10 mouse cellular contexts compared by ENCODE assay signal in the genomic region with DNA sequence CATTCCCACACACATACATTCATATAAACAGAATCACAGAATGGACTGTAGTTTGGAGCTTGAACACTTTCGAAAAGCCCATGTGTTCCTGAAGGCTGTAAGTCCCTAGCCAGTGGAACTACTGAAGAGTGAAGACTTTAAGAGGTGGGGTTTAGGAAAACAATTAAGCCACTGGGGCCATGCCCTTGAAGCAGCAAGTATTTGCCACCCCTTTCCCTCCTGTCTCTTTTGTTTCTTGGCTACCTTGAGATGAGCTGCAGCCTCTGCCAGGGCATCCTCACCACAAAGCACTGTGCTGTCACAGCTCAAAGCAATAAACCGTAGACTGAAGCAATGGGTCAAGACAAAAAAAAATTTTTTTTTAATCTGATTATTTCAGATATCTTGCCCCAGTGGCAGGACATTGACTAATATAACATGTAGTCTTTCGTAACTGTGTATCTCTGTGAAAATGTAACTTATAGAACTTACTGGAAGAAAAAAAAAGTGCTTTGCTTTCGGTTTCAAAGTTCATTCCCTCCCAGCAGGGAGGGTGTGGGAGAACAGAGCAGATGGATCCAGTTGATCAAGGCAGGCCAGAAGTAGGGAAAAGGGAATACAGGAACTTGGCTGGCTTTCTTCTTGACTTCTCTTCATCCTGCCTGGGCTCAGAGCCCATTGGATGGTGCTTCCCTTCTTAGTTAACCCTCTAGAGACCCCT. TPM values are rescaled to one million over a fixed set of nuclear protein-coding genes. Genes with fewer than 3 reads are reported as not detected.
A peak's percentile ranks its signal among the peaks of the same experiment; 100 is the strongest.
DNase-seq lines count a peak whose midpoint lies in the region; ATAC-seq and TF ChIP-seq lines count a peak whose summit lies in the region.
"Had no signal": no experiment of that assay in that cellular context is flagged by ENCODE, and none has a peak within 500 bp of the region (broad histone marks: within the 10 kb centered on the region; RNA-seq: fewer than 3 reads in every experiment).

No protein-coding gene starts in this region.

- intact Hi-C loops in heart, adult 2 months (cut with DNase I): no loop called here
- intact Hi-C loops in heart, postnatal 14 days (cut with DNase I): no loop called here

- no peak for ATAC-seq in heart, embryonic 11.5 days (replicated peaks; ENCODE audit: insufficient number of reproducible peaks, low FRiP score, low TSS enrichment)
- peak; percentile 91 for ATAC-seq in lung, embryonic 16.5 days (ENCODE audit: low read depth)

- peak overlapping the region; percentile 53 for H3K27ac ChIP-seq in heart, adult 2 months
- no peak overlapping the region for H3K27ac ChIP-seq in heart, embryonic 11.5 days (ENCODE audit: low read depth, low read length)
- peak overlapping the region; percentile 69 for H3K27ac ChIP-seq in lung, embryonic 16.5 days (ENCODE audit: low read length)

- WGBS in heart, adult 2 months: 51% methylated on average over 4 of the region's 4 CpGs
- WGBS in heart, embryonic 11.5 days (ENCODE audit: insufficient replicate concordance): 69% methylated on average over 4 of the region's 4 CpGs
- WGBS in lung, embryonic 16.5 days: 48% methylated on average over 4 of the region's 4 CpGs

- H3K4me2 ChIP-seq in heart, embryonic 11.5 days: no peak overlapping the region
- H3K4me2 ChIP-seq in lung, embryonic 16.5 days (ENCODE audit: low read depth, low read length): no peak overlapping the region

- TF ChIP-seq CTCF in heart, adult 2 months (IDR thresholded peaks at IDR 0.05): no peak

- no peak overlapping the region for H3K9ac ChIP-seq in heart, adult 2 months (ENCODE audit: low read depth, low read length)
- no peak overlapping the region for H3K9ac ChIP-seq in heart, embryonic 11.5 days (ENCODE audit: low read depth, low read length)
- H3K9ac ChIP-seq in lung, embryonic 16.5 days (ENCODE audit: low read length): no peak overlapping the region

- TF ChIP-seq POLR2A in heart, adult 2 months (IDR thresholded peaks at IDR 0.05; ENCODE audit: insufficient read depth, low read depth, low read length): no peak

- DNase-seq in heart, adult 2 months: peak; percentile 22 to 41
- DNase-seq in ZHBTc4 (ENCODE audit: low read depth, low spot score): peak; percentile 22
- DNase-seq in heart, postnatal 14 days: peak; percentile 23 to 53
- DNase-seq in frontal cortex, postnatal 25 days (ENCODE audit: low spot score in 2 of 2): no peak
- DNase-seq in embryo, embryonic 10.5 days (ENCODE audit: low spot score): no peak
- no peak for DNase-seq in layer of hippocampus, postnatal 25 days (ENCODE audit: extremely low spot score in 1 of 2, low spot score in 1 of 2)
- DNase-seq: cerebellum, adult 9-11 months; thymus, postnatal 14 days had no signal

- H3K79me2 ChIP-seq in heart, adult 2 months (replicated peaks; ENCODE audit: control insufficient read depth, insufficient read depth, low read length): no peaks in the 10 kb centered on the region

- H3K4me1 ChIP-seq in heart, adult 2 months (ENCODE audit: control insufficient read depth, insufficient read depth, low read length): peaks cover 1% of the 10 kb centered on the region; the same call in 1 of the 2 replicates
- H3K4me1 ChIP-seq in heart, embryonic 11.5 days (ENCODE audit: control insufficient read depth, insufficient read depth, low read length): no peaks in the 10 kb centered on the region
- peaks cover 7% of the 10 kb centered on the region; the same call in 1 of the 2 replicates for H3K4me1 ChIP-seq in lung, embryonic 16.5 days (replicated peaks; ENCODE audit: control insufficient read depth, insufficient read depth, low read length)

- H3K27me3 ChIP-seq in heart, adult 2 months (ENCODE audit: control insufficient read depth, insufficient read depth, low read length): no peaks in the 10 kb centered on the region
- no peaks in the 10 kb centered on the region for H3K27me3 ChIP-seq in heart, embryonic 11.5 days (ENCODE audit: control insufficient read depth, insufficient read depth, low read length)
- no peaks in the 10 kb centered on the region for H3K27me3 ChIP-seq in lung, embryonic 16.5 days (ENCODE audit: control insufficient read depth, insufficient read depth, low read depth, low read length)

- no peak for TF ChIP-seq EP300 in heart, adult 2 months (IDR thresholded peaks at IDR 0.05; ENCODE audit: insufficient read depth, low read depth, low read length)

- H3K9me3 ChIP-seq in heart, embryonic 11.5 days (replicated peaks; ENCODE audit: control insufficient read depth, low read length): no peaks in the 10 kb centered on the region
- H3K9me3 ChIP-seq in lung, embryonic 16.5 days (ENCODE audit: control insufficient read depth, low read length): no peaks in the 10 kb centered on the region

- no peaks in the 10 kb centered on the region for H3K36me3 ChIP-seq in heart, adult 2 months (ENCODE audit: control insufficient read depth, insufficient read depth, low read length)
- no peaks in the 10 kb centered on the region for H3K36me3 ChIP-seq in heart, embryonic 11.5 days (ENCODE audit: control insufficient read depth, insufficient read depth, low read length)
- H3K36me3 ChIP-seq in lung, embryonic 16.5 days (ENCODE audit: control insufficient read depth, insufficient read depth, low read length): no peaks in the 10 kb centered on the region

- no peak overlapping the region for H3K4me3 ChIP-seq in heart, adult 2 months
- H3K4me3 ChIP-seq in heart, embryonic 11.5 days (ENCODE audit: low read depth, low read length): no peak overlapping the region
- no peak overlapping the region for H3K4me3 ChIP-seq in lung, embryonic 16.5 days (ENCODE audit: low read length)

RNA-seq across cellular contexts. Expression of gene Hibadh, which starts 35.2 kb away (rescaled TPM):
- 100 to 1,000 TPM; 218 to 263 TPM for total RNA-seq in heart, adult 2 months (2021)
- 170 and 260 TPM in 2 replicates for polyA plus RNA-seq in heart, adult 2 months (2012; rRNA removed)
- polyA plus RNA-seq in heart, embryonic 11.5 days (2014; fragmentation: Nextera tagmentation; extraction: Ambion mirVana): 86.9 and 93.0 TPM in 2 replicates
- 100 to 1,000 TPM; 188 to 192 TPM for total RNA-seq in heart, postnatal 14 days (2021)
- polyA plus RNA-seq in lung, embryonic 16.5 days (2015; fragmentation: Nextera tagmentation; extraction: Ambion mirVana): 107 and 111 TPM in 2 replicates
- total RNA-seq in layer of hippocampus, postnatal 25 days (2021): 10 to 100 TPM; 42.1 to 45.7 TPM

RNA-seq across cellular contexts. Expression of gene Tax1bp1, which starts 38.2 kb away (rescaled TPM):
- total RNA-seq in heart, adult 2 months (2021): 100 to 1,000 TPM; 110 to 124 TPM
- polyA plus RNA-seq in heart, adult 2 months (2012; rRNA removed): 26.1 and 50.9 TPM in 2 replicates
- polyA plus RNA-seq in heart, embryonic 11.5 days (2014; fragmentation: Nextera tagmentation; extraction: Ambion mirVana): 92.5 and 100 TPM in 2 replicates
- 100 to 1,000 TPM; 115 to 127 TPM for total RNA-seq in heart, postnatal 14 days (2021)
- polyA plus RNA-seq in lung, embryonic 16.5 days (2015; fragmentation: Nextera tagmentation; extraction: Ambion mirVana): 143 and 144 TPM in 2 replicates
- total RNA-seq in layer of hippocampus, postnatal 25 days (2021): 100 to 1,000 TPM; 121 to 134 TPM

Comparison
In these comparisons a context has a peak if more than half of its experiments do, and no peak if none do; other contexts are left out.
1. DNase-seq: peak in heart, adult 2 months (2 of 2), ZHBTc4 (single experiment) and heart, postnatal 14 days (2 of 2); none in frontal cortex, postnatal 25 days (0 of 2), embryo, embryonic 10.5 days (single experiment) and layer of hippocampus, postnatal 25 days (0 of 2).
2. RNA of gene Hibadh, which starts 35.2 kb away (total RNA-seq): 218 to 263 TPM in heart, adult 2 months and 188 to 192 TPM in heart, postnatal 14 days; 42.1 to 45.7 TPM in layer of hippocampus, postnatal 25 days; every median in the first group is over 4 times any median in the second.